ENCODE assay signal across 1 mouse cellular context in the genomic region with DNA sequence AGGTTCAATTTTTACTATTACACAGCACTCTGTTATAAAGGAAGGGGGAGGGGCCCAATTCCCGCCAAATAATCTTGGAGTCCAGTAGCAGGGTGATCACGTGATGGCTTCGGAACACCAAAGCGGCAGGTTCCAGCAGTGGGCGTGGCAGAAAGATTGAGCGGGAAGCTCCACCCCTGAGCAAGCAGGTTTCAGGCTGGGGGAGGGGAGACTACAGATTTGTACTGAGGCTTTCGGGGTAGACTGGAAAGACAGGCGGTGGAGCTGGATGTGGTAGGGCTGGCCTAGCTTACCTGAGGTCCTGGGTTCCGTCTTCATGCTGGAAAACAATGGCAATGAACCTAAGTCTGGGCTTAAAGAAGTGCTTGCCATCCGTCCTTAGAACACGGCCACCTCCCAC. TPM values are rescaled to one million over a fixed set of nuclear protein-coding genes. Genes with fewer than 3 reads are reported as not detected.
"Had no signal": no experiment of that assay in that cellular context is flagged by ENCODE, and none has a peak within 500 bp of the region (broad histone marks: within the 10 kb centered on the region; RNA-seq: fewer than 3 reads in every experiment).

No protein-coding gene starts in this region.

RNA-seq across cellular contexts. Expression of a gene that starts 17.0 kb away (rescaled TPM):
- total RNA-seq: neutrophil, adult 5-6 weeks had no signal
